In the genomic region with DNA sequence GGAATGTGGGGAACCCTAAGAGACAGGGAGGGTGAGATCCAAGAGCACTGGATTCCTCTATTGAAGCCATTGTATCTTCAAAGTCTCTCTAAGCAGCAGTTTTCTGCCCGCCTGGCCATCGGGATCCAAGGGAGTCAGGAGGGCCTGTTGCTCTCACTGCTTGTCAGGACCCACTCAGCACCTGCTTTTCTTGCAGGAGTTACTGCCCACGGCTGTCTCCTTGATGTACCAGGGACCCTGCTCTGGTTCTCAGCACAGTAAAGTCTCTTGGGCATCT, we compare ENCODE assay signal across 23 mouse cellular contexts.
DNase-seq lines count a peak whose midpoint lies in the region; ATAC-seq and TF ChIP-seq lines count a peak whose summit lies in the region.
"Had no signal": no experiment of that assay in that cellular context is flagged by ENCODE, and none has a peak within 500 bp of the region (broad histone marks: within the 10 kb centered on the region; RNA-seq: fewer than 3 reads in every experiment).

No protein-coding gene starts in this region.

- H3K4me1 ChIP-seq in limb, embryonic 14.5 days (ENCODE audit: control insufficient read depth, insufficient read depth, low read length), result peaks cover 6% of the 10 kb centered on the region; the same call in 1 of the 2 replicates
- no peaks in the 10 kb centered on the region for H3K4me1 ChIP-seq in limb, embryonic 10.5 days
- H3K4me1 ChIP-seq in midbrain, embryonic 12.5 days, result peaks cover 9% of the 10 kb centered on the region; the same call in 1 of the 2 replicates
- H3K4me1 ChIP-seq in midbrain, embryonic 14.5 days (ENCODE audit: control insufficient read depth, insufficient read depth, low read length), result no peaks in the 10 kb centered on the region
- peaks cover 11% of the 10 kb centered on the region for H3K4me1 ChIP-seq in embryonic facial prominence, embryonic 10.5 days

- 0 out of 2 replicates have a peak, but pooled peaks have one; percentile 12 for ATAC-seq in limb, embryonic 14.5 days (ENCODE audit: low FRiP score, low read depth)
- peak; percentile 61; the same call in 1 of the 2 replicates for ATAC-seq in midbrain, embryonic 12.5 days (ENCODE audit: low FRiP score, low read depth)
- no peak for ATAC-seq in midbrain, embryonic 14.5 days (ENCODE audit: low FRiP score, low TSS enrichment)
- ATAC-seq: activated CD4-positive, CD25-positive, alpha-beta regulatory T cell, adult 4 months; forebrain, embryonic 14.5 days had no signal

- WGBS in limb, embryonic 14.5 days, result 78% methylated on average over 3 of the region's 3 CpGs
- WGBS in limb, embryonic 10.5 days, result 77% methylated on average over 3 of the region's 3 CpGs
- WGBS in midbrain, embryonic 12.5 days, result 51% methylated on average over 3 of the region's 3 CpGs
- 17% methylated on average over 3 of the region's 3 CpGs for WGBS in midbrain, embryonic 14.5 days
- WGBS in embryonic facial prominence, embryonic 10.5 days, result 62% methylated on average over 3 of the region's 3 CpGs

- peak; percentile 70 for DNase-seq in heart, adult 11 months
- no peak for DNase-seq in heart, postnatal 25 days (ENCODE audit: low spot score)
- no peak for DNase-seq in limb, embryonic 14.5 days (ENCODE audit: low spot score)
- no peak for DNase-seq in limb, embryonic 10.5 days (ENCODE audit: low spot score)
- no peak for DNase-seq in midbrain, embryonic 14.5 days
- no peak for DNase-seq in embryonic facial prominence, embryonic 10.5 days (ENCODE audit: low spot score)
- no peak for DNase-seq in gastrocnemius, adult 2 months
- DNase-seq: adrenal gland, adult 8-10 months; adrenal gland, postnatal 25 days; cerebellum, adult 11-12 months; cerebellum, adult 8-10 months; cerebellum, postnatal 36 days; gastrocnemius, postnatal 25 days; heart, adult 2 months; heart, postnatal 14 days had no signal

- H3K4me3 ChIP-seq in limb, embryonic 14.5 days (replicated peaks; ENCODE audit: low read length), result no peak overlapping the region
- no peak overlapping the region for H3K4me3 ChIP-seq in limb, embryonic 10.5 days
- H3K4me3 ChIP-seq in midbrain, embryonic 12.5 days, result no peak overlapping the region
- no peak overlapping the region for H3K4me3 ChIP-seq in midbrain, embryonic 14.5 days (replicated peaks; ENCODE audit: low read depth, low read length)
- H3K4me3 ChIP-seq in embryonic facial prominence, embryonic 10.5 days, result no peak overlapping the region
- H3K4me3 ChIP-seq in gastrocnemius, adult 2 months, result no peak overlapping the region
- H3K4me3 ChIP-seq: embryonic facial prominence, embryonic 15.5 days; heart, adult 2 months; heart, embryonic 10.5 days; heart, embryonic 13.5 days; hindbrain, embryonic 13.5 days had no signal

- no peak for TF ChIP-seq CTCF in gastrocnemius, adult 2 months (IDR thresholded peaks at IDR 0.05)

- no peak overlapping the region for H3K27ac ChIP-seq in limb, embryonic 14.5 days (replicated peaks; ENCODE audit: low read depth, low read length)
- no peak overlapping the region for H3K27ac ChIP-seq in limb, embryonic 10.5 days
- 0 out of 2 replicates have a peak overlapping the region, but pooled peaks have one; percentile 2 for H3K27ac ChIP-seq in midbrain, embryonic 12.5 days (replicated peaks)
- no peak overlapping the region for H3K27ac ChIP-seq in midbrain, embryonic 14.5 days (replicated peaks; ENCODE audit: low read depth, low read length)
- peak overlapping the region; percentile 4; the same call in 1 of the 2 replicates for H3K27ac ChIP-seq in embryonic facial prominence, embryonic 10.5 days (replicated peaks)
- no peak overlapping the region for H3K27ac ChIP-seq in gastrocnemius, adult 2 months
- H3K27ac ChIP-seq: embryonic facial prominence, embryonic 15.5 days; heart, adult 2 months; heart, embryonic 13.5 days; hindbrain, embryonic 13.5 days had no signal

- intact Hi-C loops in heart, postnatal 25 days (cut with DNase I), result no loop called here
- intact Hi-C loops in gastrocnemius, adult 2 months (cut with DNase I), result no loop called here

- no peaks in the 10 kb centered on the region for H3K9me3 ChIP-seq in limb, embryonic 14.5 days (ENCODE audit: control insufficient read depth, low read length)
- H3K9me3 ChIP-seq in limb, embryonic 10.5 days (replicated peaks), result no peaks in the 10 kb centered on the region
- 0 out of 2 replicates have a peak, but pooled peaks cover 5% of the 10 kb centered on the region for H3K9me3 ChIP-seq in midbrain, embryonic 12.5 days
- H3K9me3 ChIP-seq in midbrain, embryonic 14.5 days (ENCODE audit: control insufficient read depth, low read length), result no peaks in the 10 kb centered on the region
- H3K9me3 ChIP-seq in embryonic facial prominence, embryonic 10.5 days, result no peaks in the 10 kb centered on the region
- H3K9me3 ChIP-seq: embryonic facial prominence, embryonic 15.5 days; heart, embryonic 10.5 days; heart, embryonic 13.5 days had no signal

- H3K27me3 ChIP-seq in limb, embryonic 14.5 days (ENCODE audit: control insufficient read depth, insufficient read depth, low read length), result no peaks in the 10 kb centered on the region
- H3K27me3 ChIP-seq in limb, embryonic 10.5 days (ENCODE audit: low read depth, poor library complexity, severe bottlenecking), result no peaks in the 10 kb centered on the region
- peaks cover 13% of the 10 kb centered on the region for H3K27me3 ChIP-seq in midbrain, embryonic 12.5 days
- no peaks in the 10 kb centered on the region for H3K27me3 ChIP-seq in midbrain, embryonic 14.5 days (ENCODE audit: control insufficient read depth, insufficient read depth, low read length)
- no peaks in the 10 kb centered on the region for H3K27me3 ChIP-seq in embryonic facial prominence, embryonic 10.5 days (replicated peaks; ENCODE audit: low read depth, poor library complexity, severe bottlenecking)
- H3K27me3 ChIP-seq: embryonic facial prominence, embryonic 15.5 days; heart, embryonic 13.5 days; hindbrain, embryonic 13.5 days had no signal

- no peak for TF ChIP-seq POLR2A in limb, embryonic 14.5 days (IDR thresholded peaks at IDR 0.05; ENCODE audit: borderline replicate concordance, extremely low read depth, insufficient read depth, insufficient read length)

- no peak overlapping the region for H3K4me2 ChIP-seq in limb, embryonic 14.5 days (replicated peaks; ENCODE audit: low read depth, low read length, severe bottlenecking)
- H3K4me2 ChIP-seq in midbrain, embryonic 12.5 days (replicated peaks), result no peak overlapping the region
- no peak overlapping the region for H3K4me2 ChIP-seq in midbrain, embryonic 14.5 days (ENCODE audit: low read length)
- H3K4me2 ChIP-seq: embryonic facial prominence, embryonic 15.5 days; heart, embryonic 13.5 days; hindbrain, embryonic 13.5 days had no signal

- no peaks in the 10 kb centered on the region for H3K36me3 ChIP-seq in limb, embryonic 14.5 days (ENCODE audit: control insufficient read depth, insufficient read depth, low read length)
- H3K36me3 ChIP-seq in limb, embryonic 10.5 days, result no peaks in the 10 kb centered on the region
- H3K36me3 ChIP-seq in midbrain, embryonic 12.5 days, result no peaks in the 10 kb centered on the region
- no peaks in the 10 kb centered on the region for H3K36me3 ChIP-seq in midbrain, embryonic 14.5 days (ENCODE audit: control insufficient read depth, insufficient read depth, low read length)
- no peaks in the 10 kb centered on the region for H3K36me3 ChIP-seq in embryonic facial prominence, embryonic 10.5 days (replicated peaks)
- H3K36me3 ChIP-seq: embryonic facial prominence, embryonic 15.5 days; heart, embryonic 10.5 days; heart, embryonic 13.5 days; hindbrain, embryonic 13.5 days had no signal

- no peak overlapping the region for H3K9ac ChIP-seq in limb, embryonic 14.5 days (ENCODE audit: low read depth, low read length, severe bottlenecking)
- H3K9ac ChIP-seq in midbrain, embryonic 12.5 days (replicated peaks), result no peak overlapping the region
- no peak overlapping the region for H3K9ac ChIP-seq in midbrain, embryonic 14.5 days (replicated peaks; ENCODE audit: low read length)
- H3K9ac ChIP-seq: embryonic facial prominence, embryonic 15.5 days; forebrain, postnatal 0 days; heart, embryonic 13.5 days; hindbrain, embryonic 13.5 days had no signal

Comparison
In these comparisons a context has a peak if more than half of its experiments do, and no peak if none do; other contexts are left out.
1. H3K27ac ChIP-seq: peak in midbrain, embryonic 12.5 days (single experiment) and embryonic facial prominence, embryonic 10.5 days (single experiment); none in limb, embryonic 14.5 days (single experiment), limb, embryonic 10.5 days (single experiment), midbrain, embryonic 14.5 days (single experiment) and gastrocnemius, adult 2 months (single experiment).